ENCODE assay signal across 14 mouse cellular contexts in the genomic region with DNA sequence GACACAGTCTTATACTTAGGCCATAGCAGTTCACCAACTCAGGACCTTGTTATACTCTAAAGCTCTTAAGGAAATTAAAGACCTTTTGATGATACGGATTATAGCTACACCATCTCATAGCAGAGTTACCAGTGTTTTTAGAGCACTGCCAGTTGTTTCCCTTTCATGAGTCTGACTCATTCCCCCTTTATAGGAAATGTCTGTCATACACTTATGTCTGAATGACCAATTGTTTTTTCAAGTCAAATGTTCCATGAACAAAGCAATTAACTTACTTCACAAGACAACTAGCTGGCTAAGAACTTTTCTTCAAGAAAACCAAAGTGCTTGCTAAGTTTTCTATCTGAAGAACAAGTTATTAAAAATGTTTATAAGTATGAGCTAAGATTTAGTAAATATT. TPM values are rescaled to one million over a fixed set of nuclear protein-coding genes. Genes with fewer than 3 reads are reported as not detected.
DNase-seq lines count a peak whose midpoint lies in the region; ATAC-seq lines count a peak whose summit lies in the region.
"Had no signal": no experiment of that assay in that cellular context is flagged by ENCODE, and none has a peak within 500 bp of the region (broad histone marks: within the 10 kb centered on the region; RNA-seq: fewer than 3 reads in every experiment).

No protein-coding gene starts in this region.

- H3K9ac ChIP-seq in hindbrain, embryonic 15.5 days: no peak overlapping the region
- no peak overlapping the region for H3K9ac ChIP-seq in hindbrain, embryonic 14.5 days
- peak overlapping the region; percentile 90 for H3K9ac ChIP-seq in liver, embryonic 13.5 days

- H3K4me3 ChIP-seq in hindbrain, embryonic 15.5 days: no peak overlapping the region
- no peak overlapping the region for H3K4me3 ChIP-seq in hindbrain, embryonic 14.5 days (replicated peaks; ENCODE audit: low read length)
- H3K4me3 ChIP-seq in liver, embryonic 13.5 days (replicated peaks): peak overlapping the region; percentile 83

- peaks cover 16% of the 10 kb centered on the region for H3K36me3 ChIP-seq in hindbrain, embryonic 15.5 days
- peaks cover 23% of the 10 kb centered on the region for H3K36me3 ChIP-seq in hindbrain, embryonic 14.5 days (replicated peaks; ENCODE audit: control insufficient read depth, insufficient read depth)
- H3K36me3 ChIP-seq in liver, embryonic 13.5 days: peaks cover 31% of the 10 kb centered on the region

- 84% methylated on average over 1 of the region's 1 CpGs for WGBS in hindbrain, embryonic 15.5 days
- WGBS in hindbrain, embryonic 14.5 days: 88% methylated on average over 1 of the region's 1 CpGs
- 94% methylated on average over 1 of the region's 1 CpGs for WGBS in liver, embryonic 13.5 days (ENCODE audit: insufficient replicate concordance)

- peak overlapping the region; percentile 74 for H3K4me2 ChIP-seq in hindbrain, embryonic 15.5 days
- no peak overlapping the region for H3K4me2 ChIP-seq in hindbrain, embryonic 14.5 days (replicated peaks)
- peak overlapping the region; percentile 81 for H3K4me2 ChIP-seq in liver, embryonic 13.5 days

- ATAC-seq in hindbrain, embryonic 15.5 days (ENCODE audit: low FRiP score, low read depth): no peak
- no peak for ATAC-seq in hindbrain, embryonic 14.5 days (ENCODE audit: low FRiP score)
- ATAC-seq in liver, embryonic 13.5 days (ENCODE audit: low read depth): no peak

- DNase-seq in hindbrain, embryonic 14.5 days (ENCODE audit: low spot score): no peak
- DNase-seq in 3134 (ENCODE audit: extremely low read depth, insufficient read length, low spot score): peak; percentile 17
- peak; percentile 84 for DNase-seq in 416B (ENCODE audit: low read depth)
- DNase-seq in liver, embryonic 13.5 days: no peak
- no peak for DNase-seq in adrenal gland, adult 8-10 months
- no peak for DNase-seq in thymus, postnatal 14 days
- DNase-seq: cerebellum, postnatal 36 days; gastrocnemius, postnatal 14 days had no signal

- peaks cover 34% of the 10 kb centered on the region for H3K4me1 ChIP-seq in hindbrain, embryonic 15.5 days (replicated peaks)
- peaks cover 27% of the 10 kb centered on the region for H3K4me1 ChIP-seq in hindbrain, embryonic 14.5 days (replicated peaks; ENCODE audit: control insufficient read depth, insufficient read depth, low read length)
- H3K4me1 ChIP-seq in liver, embryonic 13.5 days (replicated peaks): peaks cover 52% of the 10 kb centered on the region

- H3K9me3 ChIP-seq in hindbrain, embryonic 15.5 days: no peaks in the 10 kb centered on the region
- no peaks in the 10 kb centered on the region for H3K9me3 ChIP-seq in hindbrain, embryonic 14.5 days (ENCODE audit: control insufficient read depth, low read length)
- H3K9me3 ChIP-seq in liver, embryonic 13.5 days (replicated peaks): no peaks in the 10 kb centered on the region

- no peaks in the 10 kb centered on the region for H3K27me3 ChIP-seq in hindbrain, embryonic 15.5 days
- H3K27me3 ChIP-seq in hindbrain, embryonic 14.5 days (ENCODE audit: control insufficient read depth, insufficient read depth, low read length): no peaks in the 10 kb centered on the region
- no peaks in the 10 kb centered on the region for H3K27me3 ChIP-seq in liver, embryonic 13.5 days

- no peak overlapping the region for H3K27ac ChIP-seq in hindbrain, embryonic 15.5 days (replicated peaks)
- no peak overlapping the region for H3K27ac ChIP-seq in hindbrain, embryonic 14.5 days
- peak overlapping the region; percentile 30; the same call in 1 of the 2 replicates for H3K27ac ChIP-seq in liver, embryonic 13.5 days

RNA-seq across cellular contexts. Expression of gene Rchy1, which starts 2.9 kb away (rescaled TPM):
- 82.2 and 85.0 TPM in 2 replicates for polyA plus RNA-seq in hindbrain, embryonic 15.5 days (2015; fragmentation: Nextera tagmentation; extraction: Ambion mirVana)
- 55.3 and 64.3 TPM in 2 replicates for polyA plus RNA-seq in hindbrain, embryonic 14.5 days (2014; fragmentation: Nextera tagmentation; extraction: Ambion mirVana)
- polyA plus RNA-seq in liver, embryonic 13.5 days (2015; fragmentation: Nextera tagmentation; extraction: Ambion mirVana): 36.9 and 39.0 TPM in 2 replicates
- 10 to 100 TPM; 75.8 to 88.3 (median 80.6) TPM for total RNA-seq in adrenal gland, adult 8-10 months (2022)

RNA-seq across cellular contexts. Expression of gene Odaph, which starts 27.3 kb away (rescaled TPM):
- polyA plus RNA-seq in hindbrain, embryonic 15.5 days (2015; fragmentation: Nextera tagmentation; extraction: Ambion mirVana): 0.21 and 0.43 TPM in 2 replicates
- 0.38 TPM in 1 of 2 replicates, not detected in the other for polyA plus RNA-seq in hindbrain, embryonic 14.5 days (2014; fragmentation: Nextera tagmentation; extraction: Ambion mirVana)
- polyA plus RNA-seq in liver, embryonic 13.5 days (2015; fragmentation: Nextera tagmentation; extraction: Ambion mirVana): not detected in 2 replicates
- not detected for total RNA-seq in adrenal gland, adult 8-10 months (2022)
- total RNA-seq: gastrocnemius, postnatal 14 days; left cerebral cortex, postnatal 10 days had no signal
- polyA plus RNA-seq: brain, embryonic 14.5 days; forebrain, embryonic 11.5 days; kidney, embryonic 14.5 days; small intestine, adult 2 months had no signal

Comparison
In these comparisons a context has a peak if more than half of its experiments do, and no peak if none do; other contexts are left out.
1. DNase-seq: peak in 3134 (single experiment) and 416B (single experiment); none in hindbrain, embryonic 14.5 days (single experiment), liver, embryonic 13.5 days (single experiment), adrenal gland, adult 8-10 months (single experiment) and thymus, postnatal 14 days (single experiment).